Mouse (Mus musculus) forebrain, embryonic 16.5 days (tissue): Measurements from ENCODE around the gene Lhfp. TPM values are rescaled to one million over a fixed set of nuclear protein-coding genes. Genes with fewer than 3 reads are reported as not detected.

Source experiments
- ATAC-seq: fragments of 200-750 bp; cut with Nextera tagmentation; 2 replicates; pipeline ENCODE4 v1.8.0; 2017; ENCODE audit warnings: mild to moderate bottlenecking, moderate library complexity
- H3K27ac ChIP-seq: fragments of 300-500 bp; sonication (generic); 2 replicates; pipeline ENCODE4 v1.5.1; 2014; ENCODE audit warnings: low read length, control low read depth
- H3K27me3 ChIP-seq: fragments of 300-500 bp; sonication (generic); replicated peaks from 2 replicates; pipeline ENCODE4 v1.6.1; 2014; ENCODE audit warnings: low read length; ENCODE audit not compliant: control insufficient read depth, insufficient read depth
- H3K36me3 ChIP-seq: fragments of 300-500 bp; sonication (generic); 2 replicates; pipeline ENCODE4 v1.6.1; 2014; ENCODE audit not compliant: control insufficient read depth, insufficient read depth
- H3K4me1 ChIP-seq: fragments of 300-500 bp; sonication (generic); replicated peaks from 2 replicates; pipeline ENCODE4 v1.6.1; 2014; ENCODE audit warnings: low read length; ENCODE audit not compliant: control insufficient read depth, insufficient read depth
- H3K4me2 ChIP-seq: fragments of 300-500 bp; sonication (generic); 2 replicates; pipeline ENCODE4 v1.6.1; 2014; ENCODE audit warnings: mild to moderate bottlenecking, low read length, control low read depth
- H3K4me3 ChIP-seq: fragments of 300-500 bp; sonication (generic); replicated peaks from 2 replicates; pipeline ENCODE4 v1.5.1; 2014; ENCODE audit warnings: mild to moderate bottlenecking, low read length, control low read depth
- H3K9ac ChIP-seq: fragments of 300-500 bp; sonication (generic); replicated peaks from 2 replicates; pipeline ENCODE4 v1.6.1; 2014; ENCODE audit warnings: low read depth, low read length, control low read depth
- H3K9me3 ChIP-seq: fragments of 300-500 bp; sonication (generic); 2 replicates; pipeline ENCODE4 v1.6.1; 2016; ENCODE audit warnings: low read length; ENCODE audit not compliant: control insufficient read depth
- WGBS: fragments of 180-500 bp; shearing (Covaris S2); extraction: QIAGEN DNeasy Blood & Tissue Kit; methylation state at CpG from one replicate; pipeline ENCODE4 v1.1.7; 2014; 5-methylcytosine and 5-hydroxymethylcytosine counted together
- polyA plus RNA-seq: library from polyadenylated mRNA; unstranded; fragments of >200 nt; fragmentation: Nextera tagmentation; extraction: Ambion mirVana; gene quantifications from 2 replicates; pipeline ENCODE4 v1.2.1, GENCODE M21; 2015

The Lhfp gene
- polyA plus RNA-seq, 1 experiment from 2014 or later: 43.7 TPM

GRCm38 (mm10) chr3:53206509-53207224, 165.3 kb downstream of the Lhfp start:
- Histone ChIP-seq H3K36me3 (no peaks in the 10 kb centered on the region), H3K4me3 (no peak overlapping the region), H3K27me3 (no peaks in the 10 kb centered on the region), H3K4me2 (no peak overlapping the region), H3K27ac (no peak overlapping the region), H3K9ac (no peak overlapping the region), H3K9me3 (no peaks in the 10 kb centered on the region), H3K4me1 (peaks cover 12% of the 10 kb centered on the region)
- no peak for ATAC-seq
- WGBS: 25% methylated on average over 11 of the region's 11 CpGs

GRCm38 (mm10) chr3:53207225-53207528, 165.8 kb downstream of the Lhfp start:
- H3K27ac ChIP-seq: no peak overlapping the region
- H3K27me3 ChIP-seq: no peaks in the 10 kb centered on the region
- no peak overlapping the region for H3K4me2 ChIP-seq
- H3K4me3 ChIP-seq: no peak overlapping the region
- H3K36me3 ChIP-seq: no peaks in the 10 kb centered on the region
- ATAC-seq: peak; percentile 52; the same call in 1 of the 2 replicates
- no peak overlapping the region for H3K9ac ChIP-seq
- WGBS: 8% methylated on average over 4 of the region's 4 CpGs
- H3K9me3 ChIP-seq: no peaks in the 10 kb centered on the region
- H3K4me1 ChIP-seq: peaks cover 9% of the 10 kb centered on the region; the same call in 1 of the 2 replicates

GRCm38 (mm10) chr3:53210691-53211526, 169.6 kb downstream of the Lhfp start:
- peaks cover 13% of the 10 kb centered on the region; the same call in 1 of the 2 replicates for H3K4me1 ChIP-seq
- WGBS: 30% methylated on average over 10 of the region's 10 CpGs
- no peak overlapping the region for H3K27ac ChIP-seq
- H3K9ac ChIP-seq: no peak overlapping the region
- H3K4me2 ChIP-seq: no peak overlapping the region
- no peak overlapping the region for H3K4me3 ChIP-seq
- ATAC-seq: no peak
- no peaks in the 10 kb centered on the region for H3K36me3 ChIP-seq
- no peaks in the 10 kb centered on the region for H3K9me3 ChIP-seq
- no peaks in the 10 kb centered on the region for H3K27me3 ChIP-seq

GRCm38 (mm10) chr3:53212599-53212998, 171.3 kb downstream of the Lhfp start:
- Histone ChIP-seq H3K4me1 (peaks cover 10% of the 10 kb centered on the region; the same call in 1 of the 2 replicates), H3K4me2 (no peak overlapping the region), H3K4me3 (no peak overlapping the region), H3K27me3 (no peaks in the 10 kb centered on the region), H3K9me3 (no peaks in the 10 kb centered on the region), H3K9ac (no peak overlapping the region), H3K36me3 (no peaks in the 10 kb centered on the region), H3K27ac (no peak overlapping the region)
- WGBS: 78% methylated on average over 2 of the region's 2 CpGs
- no peak for ATAC-seq

- Histone ChIP-seq H3K4me3 (no peak overlapping the region), H3K4me1 (peaks cover 10% of the 10 kb centered on the region; the same call in 1 of the 2 replicates), H3K9me3 (no peaks in the 10 kb centered on the region), H3K9ac (no peak overlapping the region), H3K4me2 (no peak overlapping the region), H3K27ac (no peak overlapping the region), H3K36me3 (no peaks in the 10 kb centered on the region), H3K27me3 (no peaks in the 10 kb centered on the region)
- no peak for ATAC-seq
- WGBS: 65% methylated on average over 3 of the region's 3 CpGs
These were observed 172.0 kb downstream of the Lhfp start for GRCm38 (mm10) chr3:53213346-53213745.

- H3K27ac ChIP-seq: no peak overlapping the region
- no peaks in the 10 kb centered on the region for H3K36me3 ChIP-seq
- H3K4me3 ChIP-seq: no peak overlapping the region
- H3K4me1 ChIP-seq: peaks cover 10% of the 10 kb centered on the region; the same call in 1 of the 2 replicates
- H3K4me2 ChIP-seq: no peak overlapping the region
- H3K27me3 ChIP-seq: no peaks in the 10 kb centered on the region
- 34% methylated on average over 7 of the region's 7 CpGs for WGBS
- no peaks in the 10 kb centered on the region for H3K9me3 ChIP-seq
- ATAC-seq: no peak
- no peak overlapping the region for H3K9ac ChIP-seq
These were observed 172.5 kb downstream of the Lhfp start for GRCm38 (mm10) chr3:53213746-53214271.

- Histone ChIP-seq H3K4me3 (no peak overlapping the region), H3K4me2 (no peak overlapping the region), H3K9ac (no peak overlapping the region), H3K27ac (no peak overlapping the region), H3K4me1 (peaks cover 10% of the 10 kb centered on the region; the same call in 1 of the 2 replicates), H3K9me3 (no peaks in the 10 kb centered on the region), H3K27me3 (no peaks in the 10 kb centered on the region), H3K36me3 (no peaks in the 10 kb centered on the region)
- no peak for ATAC-seq
- 31% methylated on average over 4 of the region's 4 CpGs for WGBS
These were observed 173.1 kb downstream of the Lhfp start for GRCm38 (mm10) chr3:53214386-53214785.

GRCm38 (mm10) chr3:53217697-53218096, 176.4 kb downstream of the Lhfp start:
- peak; percentile 62; the same call in 1 of the 2 replicates for ATAC-seq
- H3K4me2 ChIP-seq: no peak overlapping the region
- no peak overlapping the region for H3K27ac ChIP-seq
- 55% methylated on average over 5 of the region's 5 CpGs for WGBS
- H3K27me3 ChIP-seq: no peaks in the 10 kb centered on the region
- no peaks in the 10 kb centered on the region for H3K36me3 ChIP-seq
- H3K4me3 ChIP-seq: no peak overlapping the region
- H3K9ac ChIP-seq: no peak overlapping the region
- H3K4me1 ChIP-seq: peaks cover 10% of the 10 kb centered on the region; the same call in 1 of the 2 replicates
- no peaks in the 10 kb centered on the region for H3K9me3 ChIP-seq

- ATAC-seq: no peak
- Histone ChIP-seq H3K4me1 (0 out of 2 replicates have a peak, but pooled peaks cover 3% of the 10 kb centered on the region), H3K9me3 (no peaks in the 10 kb centered on the region), H3K27ac (no peak overlapping the region), H3K4me3 (no peak overlapping the region), H3K4me2 (no peak overlapping the region), H3K27me3 (no peaks in the 10 kb centered on the region), H3K9ac (no peak overlapping the region), H3K36me3 (no peaks in the 10 kb centered on the region)
- WGBS: 72% methylated on average over 5 of the region's 5 CpGs
These were observed 180.4 kb downstream of the Lhfp start for GRCm38 (mm10) chr3:53221531-53222272.
